Comparison of ENCODE assay signal across 14 mouse cellular contexts in the genomic region with DNA sequence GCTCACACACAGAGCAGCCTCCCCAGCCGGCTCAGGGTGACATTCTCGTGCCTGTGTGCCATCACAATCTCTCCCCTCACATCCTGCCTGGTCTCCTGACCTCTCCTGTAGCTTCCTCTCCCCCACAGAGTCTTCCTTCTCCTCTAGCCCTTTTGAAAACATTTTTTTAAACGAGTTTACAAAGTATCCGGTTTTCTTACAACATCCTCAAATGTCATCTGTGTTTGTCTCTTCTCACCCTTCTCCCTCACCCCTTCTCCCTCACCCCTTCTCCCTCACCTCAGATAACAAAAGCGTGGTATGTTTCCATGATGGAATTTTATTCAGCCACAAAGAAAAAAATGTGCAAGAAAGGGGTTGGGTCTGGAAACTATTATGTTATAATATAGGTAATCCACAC.
"Had no signal": no experiment of that assay in that cellular context is flagged by ENCODE, and none has a peak within 500 bp of the region (broad histone marks: within the 10 kb centered on the region; RNA-seq: fewer than 3 reads in every experiment).

No protein-coding gene starts in this region.

- ATAC-seq: midbrain, embryonic 15.5 days had no signal

- H3K4me3 ChIP-seq: kidney, embryonic 15.5 days; limb, embryonic 10.5 days; lung, embryonic 15.5 days; midbrain, embryonic 10.5 days; midbrain, embryonic 15.5 days; neural tube, embryonic 13.5 days; stomach, embryonic 15.5 days had no signal

- H3K9me3 ChIP-seq: kidney, embryonic 15.5 days; limb, embryonic 10.5 days; lung, embryonic 15.5 days; midbrain, embryonic 10.5 days; midbrain, embryonic 15.5 days; neural tube, embryonic 13.5 days; stomach, embryonic 15.5 days had no signal

- DNase-seq: kidney, adult 18-20 months; kidney, postnatal 25 days; lung, postnatal 14 days; right cerebral cortex, postnatal 14 days; thymus, postnatal 36 days had no signal

- H3K36me3 ChIP-seq: kidney, embryonic 15.5 days; limb, embryonic 10.5 days; lung, embryonic 15.5 days; midbrain, embryonic 10.5 days; midbrain, embryonic 15.5 days; neural tube, embryonic 13.5 days; stomach, embryonic 15.5 days had no signal

- H3K4me2 ChIP-seq: kidney, embryonic 15.5 days; liver, embryonic 11.5 days; lung, embryonic 15.5 days; midbrain, embryonic 15.5 days; neural tube, embryonic 13.5 days; stomach, embryonic 15.5 days had no signal

- H3K27ac ChIP-seq: kidney, embryonic 15.5 days; lung, embryonic 15.5 days; macrophage; midbrain, embryonic 10.5 days; midbrain, embryonic 15.5 days; neural tube, embryonic 13.5 days; stomach, embryonic 15.5 days had no signal

- H3K9ac ChIP-seq: kidney, embryonic 15.5 days; lung, embryonic 15.5 days; midbrain, embryonic 15.5 days; neural tube, embryonic 13.5 days; stomach, embryonic 15.5 days had no signal
